In genomic region chr13:11951951-11952350, GRCm38 (mm10) we compare ENCODE assay signal across 16 mouse cellular contexts.
DNase-seq lines count a peak whose midpoint lies in the region; ATAC-seq lines count a peak whose summit lies in the region.
"Had no signal": no experiment of that assay in that cellular context is flagged by ENCODE, and none has a peak within 500 bp of the region (broad histone marks: within the 10 kb centered on the region; RNA-seq: fewer than 3 reads in every experiment).

No protein-coding gene starts in this region.

- 59% methylated on average over 3 of the region's 3 CpGs for WGBS in hindbrain, embryonic 11.5 days

- no peak for ATAC-seq in activated CD4-positive, CD25-positive, alpha-beta regulatory T cell, adult 4 months
- ATAC-seq in hindbrain, embryonic 11.5 days (ENCODE audit: low FRiP score) = no peak
- ATAC-seq: forebrain, embryonic 13.5 days; forebrain, embryonic 15.5 days; forebrain, postnatal 0 days; Patski had no signal

- no peaks in the 10 kb centered on the region for H3K4me1 ChIP-seq in hindbrain, embryonic 11.5 days (replicated peaks; ENCODE audit: control insufficient read depth, insufficient read depth, low read length)
- H3K4me1 ChIP-seq: embryonic facial prominence, embryonic 10.5 days; embryonic facial prominence, embryonic 12.5 days; forebrain, embryonic 13.5 days; forebrain, embryonic 15.5 days had no signal

- no peak overlapping the region for H3K4me3 ChIP-seq in hindbrain, embryonic 11.5 days (ENCODE audit: low read depth, low read length)
- H3K4me3 ChIP-seq: embryonic facial prominence, embryonic 10.5 days; embryonic facial prominence, embryonic 12.5 days; forebrain, embryonic 13.5 days; forebrain, embryonic 15.5 days had no signal

- no peaks in the 10 kb centered on the region for H3K9me3 ChIP-seq in hindbrain, embryonic 11.5 days (ENCODE audit: control insufficient read depth, low read length)
- H3K9me3 ChIP-seq: embryonic facial prominence, embryonic 10.5 days; embryonic facial prominence, embryonic 12.5 days; forebrain, embryonic 13.5 days; forebrain, embryonic 15.5 days had no signal

- DNase-seq in cerebellum, adult 18-20 months = peak; percentile 35 to 43
- no peak for DNase-seq in cerebellum, postnatal 4 days (ENCODE audit: low spot score in 2 of 2)
- DNase-seq in cerebellum, postnatal 10 days = peak; percentile 30 to 32
- DNase-seq in cerebellum, adult 11-12 months = no peak
- DNase-seq in R1 (ENCODE audit: low read depth, low spot score) = peak; percentile 62
- DNase-seq in hindbrain, embryonic 11.5 days (ENCODE audit: low spot score) = no peak
- DNase-seq: adrenal gland, adult 8-10 months; adrenal gland, postnatal 14 days; adrenal gland, postnatal 36 days; forebrain, postnatal 0 days had no signal

- no peaks in the 10 kb centered on the region for H3K27me3 ChIP-seq in hindbrain, embryonic 11.5 days (ENCODE audit: control insufficient read depth, insufficient read depth, low read length)
- H3K27me3 ChIP-seq: embryonic facial prominence, embryonic 12.5 days; forebrain, embryonic 13.5 days; forebrain, embryonic 15.5 days had no signal

- H3K36me3 ChIP-seq in hindbrain, embryonic 11.5 days (ENCODE audit: control insufficient read depth, insufficient read depth, low read length) = no peaks in the 10 kb centered on the region
- H3K36me3 ChIP-seq: embryonic facial prominence, embryonic 10.5 days; embryonic facial prominence, embryonic 12.5 days; forebrain, embryonic 15.5 days had no signal

- no peak overlapping the region for H3K27ac ChIP-seq in hindbrain, embryonic 11.5 days (ENCODE audit: low read depth, low read length)
- H3K27ac ChIP-seq: embryonic facial prominence, embryonic 10.5 days; embryonic facial prominence, embryonic 12.5 days; forebrain, embryonic 13.5 days; forebrain, embryonic 15.5 days had no signal

- H3K4me2 ChIP-seq in hindbrain, embryonic 11.5 days (replicated peaks; ENCODE audit: low read depth, low read length) = no peak overlapping the region
- H3K4me2 ChIP-seq: embryonic facial prominence, embryonic 12.5 days; forebrain, embryonic 13.5 days; forebrain, embryonic 15.5 days had no signal

- no peak overlapping the region for H3K9ac ChIP-seq in hindbrain, embryonic 11.5 days (ENCODE audit: low read depth, low read length)
- H3K9ac ChIP-seq: embryonic facial prominence, embryonic 12.5 days; forebrain, embryonic 13.5 days; forebrain, embryonic 15.5 days; forebrain, postnatal 0 days had no signal

Comparison
In these comparisons a context has a peak if more than half of its experiments do, and no peak if none do; other contexts are left out.
1. DNase-seq: peak in cerebellum, adult 18-20 months (2 of 2), cerebellum, postnatal 10 days (2 of 2) and R1 (single experiment); none in cerebellum, postnatal 4 days (0 of 2), cerebellum, adult 11-12 months (single experiment) and hindbrain, embryonic 11.5 days (single experiment).